Mouse (Mus musculus): ENCODE results near the gene Olig3.

GRCm38 (mm10) chr10:19370146-19370545 is 13.8 kb downstream of the Olig3 start:
- TF ChIP-seq RCOR1 (IDR thresholded peaks at IDR 0.05; ENCODE audit: low read depth, low read length) (no peak), CHD2 (IDR thresholded peaks at IDR 0.05; ENCODE audit: low read length) (no peak), CTCF (IDR thresholded peaks at IDR 0.05 in 2 of 3, conservative IDR thresholded peaks at IDR 0.05 in 1 of 3; ENCODE audit: control insufficient read depth in 1 of 3, insufficient read depth in 1 of 3, low read depth in 2 of 3, low read length in 3 of 3, poor library complexity in 1 of 3, severe bottlenecking in 1 of 3) (no peak), KAT2A (conservative IDR thresholded peaks at IDR 0.05; ENCODE audit: low read depth, low read length) (no peak), EP300 (IDR thresholded peaks at IDR 0.05; ENCODE audit: low read depth in 1 of 2, low read length in 2 of 2) (no peak), E2F4 (IDR thresholded peaks at IDR 0.05; ENCODE audit: borderline replicate concordance, low read depth, low read length) (no peak), GATA1 (IDR thresholded peaks at IDR 0.05; ENCODE audit: low read depth, low read length) (no peak)

Data from MEL (cell line).